Mouse (Mus musculus) spleen, adult 2 months (tissue): ENCODE results near the gene Tspan33.

Experiments used
- CTCF ChIP-seq: fragments of 200-500 bp; IDR thresholded peaks from 2 replicates; pipeline ENCODE4 v1.5.1; 2011; ENCODE audit warnings: mild to moderate bottlenecking, inconsistent platforms; ENCODE audit not compliant: insufficient read depth, insufficient read length, insufficient replicate concordance; ENCODE audit errors: extremely low read depth
- POLR2A ChIP-seq: fragments of 200-500 bp; IDR thresholded peaks from 2 replicates; pipeline ENCODE4 v1.6.1; 2011; ENCODE audit warnings: low read depth, low read length, inconsistent platforms

GRCm38 (mm10) chr6:29701051-29701450 lies 7.0 kb downstream of the Tspan33 start:
- no peak for TF ChIP-seq CTCF
- TF ChIP-seq POLR2A, result no peak
